Mouse (Mus musculus) CD4-positive helper T cell, adult 2 months (primary cell): ENCODE measurements around the gene Kcnn4.

ENCODE experiments used
- DNase-seq: peaks from one replicate; pipeline ENCODE4 v3.0.0-alpha.2; 2012; ENCODE audit warnings: low read depth, missing footprints, low spot score

The Kcnn4 gene

GRCm38 (mm10) chr7:24366716-24367632 is 3.1 kb upstream of the Kcnn4 start:
- DNase-seq = peak; percentile 66

- DNase-seq = peak; percentile 68
These were observed 1.8 kb upstream of the Kcnn4 start for GRCm38 (mm10) chr7:24368226-24368625.

- peak; percentile 62 for DNase-seq
These were observed 1.1 kb upstream of the Kcnn4 start for GRCm38 (mm10) chr7:24368946-24369345.

GRCm38 (mm10) chr7:24371012-24371808 is 1.1 kb downstream of the Kcnn4 start:
- DNase-seq = peak; percentile 51

GRCm38 (mm10) chr7:24371809-24372145 is 1.7 kb downstream of the Kcnn4 start:
- DNase-seq = peak; percentile 41

- DNase-seq = peak; percentile 38
These were observed 2.2 kb downstream of the Kcnn4 start for GRCm38 (mm10) chr7:24372300-24372699.

GRCm38 (mm10) chr7:24372786-24373185 is 2.7 kb downstream of the Kcnn4 start:
- DNase-seq = no peak

GRCm38 (mm10) chr7:24373538-24374379 is 3.7 kb downstream of the Kcnn4 start:
- DNase-seq = peak; percentile 88

- no peak for DNase-seq
These were observed 6.4 kb downstream of the Kcnn4 start for GRCm38 (mm10) chr7:24376456-24376855.

GRCm38 (mm10) chr7:24377091-24377865 is 7.2 kb downstream of the Kcnn4 start:
- DNase-seq = peak; percentile 76

GRCm38 (mm10) chr7:24378049-24378701 is 8.1 kb downstream of the Kcnn4 start:
- DNase-seq = peak; percentile 88

GRCm38 (mm10) chr7:24379934-24380333 is 9.9 kb downstream of the Kcnn4 start:
- DNase-seq = peak; percentile 81

- peak; percentile 61 for DNase-seq
These were observed 10.3 kb downstream of the Kcnn4 start for GRCm38 (mm10) chr7:24380370-24380769.

GRCm38 (mm10) chr7:24382730-24383372 is 12.8 kb downstream of the Kcnn4 start:
- peak; percentile 59 for DNase-seq

GRCm38 (mm10) chr7:24384070-24384469 is 14.0 kb downstream of the Kcnn4 start:
- DNase-seq = peak; percentile 35

- peak; percentile 80 for DNase-seq
These were observed 14.8 kb downstream of the Kcnn4 start for GRCm38 (mm10) chr7:24384827-24385226.

- DNase-seq = no peak
These were observed 17.0 kb downstream of the Kcnn4 start for GRCm38 (mm10) chr7:24387059-24387556.

GRCm38 (mm10) chr7:24389516-24390187 is 19.6 kb downstream of the Kcnn4 start:
- no peak for DNase-seq

- DNase-seq = no peak
These were observed 20.4 kb downstream of the Kcnn4 start for GRCm38 (mm10) chr7:24390512-24390911.
